Mouse (Mus musculus) kidney, adult 8-10 months (tissue): ENCODE measurements around the gene Stk24.

Experiments used
- DNase-seq, 2 experiments: peaks; one replicate each; pipeline ENCODE4 v3.0.0; 2022

The Stk24 gene

DNA sequence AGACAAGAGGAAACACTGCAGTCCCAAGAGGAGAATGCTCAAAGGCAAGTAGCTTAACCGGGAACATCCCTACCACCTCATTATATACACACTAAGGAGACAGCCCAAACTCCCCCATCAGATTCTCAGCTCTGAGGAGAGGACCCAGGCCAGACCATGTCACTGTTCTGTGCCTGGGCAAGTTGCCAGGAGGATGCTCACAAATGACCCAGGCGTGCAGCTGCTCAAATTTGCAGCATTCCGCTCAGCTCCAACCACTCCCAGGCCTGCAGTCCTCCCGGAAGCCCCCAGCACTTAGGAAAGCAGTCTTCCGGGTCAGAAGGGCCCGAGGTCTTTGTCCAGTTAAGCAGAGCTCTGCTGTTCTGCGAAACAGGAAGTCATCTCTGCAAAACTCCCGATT, 31.6 kb downstream of the Stk24 start:
- DNase-seq, result no peak

DNA sequence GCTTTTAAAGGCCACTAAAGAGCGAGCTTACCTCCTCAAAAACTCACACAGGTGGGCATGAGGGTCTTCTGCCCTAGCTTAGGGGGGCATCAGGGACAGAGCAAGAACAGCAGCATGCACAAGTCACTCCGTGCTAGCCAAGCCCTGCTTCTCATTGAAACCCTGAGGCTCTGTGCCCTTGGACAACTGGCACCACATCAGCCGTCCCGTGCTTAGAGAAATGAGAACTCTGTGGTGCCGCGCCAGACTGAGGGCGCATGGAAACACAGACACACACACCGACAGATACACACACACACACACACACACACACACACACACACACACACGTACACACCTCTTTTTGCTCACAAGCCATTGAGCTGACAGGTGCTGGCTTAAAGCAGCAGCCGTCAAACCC, 32.7 kb downstream of the Stk24 start:
- no peak for DNase-seq

DNA sequence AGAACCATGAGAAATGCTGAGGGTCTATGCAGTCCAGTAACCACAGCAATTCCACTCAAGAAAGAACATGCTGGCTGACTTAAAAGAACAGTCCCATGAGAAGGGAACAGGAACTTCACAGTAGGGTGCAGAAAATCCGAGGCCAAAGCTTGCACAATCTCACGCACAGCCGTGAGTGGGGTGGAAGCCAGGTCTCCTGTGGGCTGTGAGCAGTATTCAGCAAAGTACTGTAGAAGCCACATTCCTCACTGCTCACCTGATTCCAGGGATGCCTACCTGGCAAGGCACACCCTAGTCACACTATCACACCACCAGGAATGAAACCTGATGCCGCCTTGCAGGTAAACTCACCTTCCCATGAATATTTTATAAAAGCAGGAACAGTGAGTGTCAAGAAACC, 33.2 kb downstream of the Stk24 start:
- peak; percentile 49 to 69 for DNase-seq

DNA sequence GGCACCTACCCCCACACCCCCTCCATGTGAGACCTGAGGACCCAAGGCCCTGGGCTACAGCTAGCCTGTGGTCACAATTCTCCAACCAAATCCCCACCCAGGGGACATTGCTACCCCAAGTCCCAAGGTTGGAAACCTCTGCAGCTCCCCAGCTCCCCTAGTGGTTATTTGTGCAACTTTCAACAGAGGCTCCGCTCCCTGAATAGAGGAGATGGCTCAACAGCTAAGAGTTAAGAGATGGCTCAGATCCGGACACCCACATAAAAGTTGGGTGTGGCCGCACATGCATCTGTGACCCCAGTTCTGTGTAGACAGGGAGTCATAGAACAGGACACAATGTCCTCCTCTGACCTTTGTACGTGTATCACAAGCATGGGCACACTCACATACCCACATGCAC, 33.8 kb downstream of the Stk24 start:
- DNase-seq, result no peak

DNA sequence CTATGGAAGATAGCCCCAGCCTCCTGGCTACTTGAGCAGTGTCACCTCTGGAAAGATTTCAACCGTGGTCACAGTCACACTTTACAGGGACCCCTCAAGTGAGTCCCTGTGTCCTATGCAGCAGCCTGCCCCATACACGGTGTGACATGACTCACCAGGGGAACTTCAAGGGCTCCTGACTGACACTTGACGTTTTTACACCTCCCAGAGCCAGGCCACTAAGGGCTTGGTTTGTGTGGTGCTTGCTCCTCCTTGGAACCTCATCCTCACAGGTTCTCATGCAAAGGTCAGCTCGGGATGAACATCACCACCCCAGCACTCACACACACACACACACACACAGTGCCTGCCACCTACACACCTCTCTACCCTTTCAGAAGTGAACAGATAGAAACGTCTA, 34.9 kb downstream of the Stk24 start:
- no peak for DNase-seq

DNA sequence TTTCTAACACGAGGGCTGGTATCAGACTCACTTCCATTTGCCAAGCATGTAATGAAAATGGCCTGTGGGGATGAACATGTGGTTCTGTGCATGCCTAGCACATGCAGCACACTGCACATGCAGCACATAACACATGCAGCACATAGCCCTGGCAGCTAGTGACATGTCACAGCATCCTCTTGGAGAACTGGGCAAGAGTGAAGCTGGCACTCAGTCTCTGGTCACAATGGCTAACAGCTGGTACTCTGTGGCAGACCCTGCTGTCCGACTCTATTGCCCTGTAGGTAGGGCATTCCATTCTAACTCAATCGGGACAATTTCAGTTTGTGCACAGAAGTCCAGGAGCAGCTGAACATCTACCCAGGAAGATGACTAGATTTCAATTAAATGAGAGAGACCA, 36.9 kb downstream of the Stk24 start:
- no peak for DNase-seq

DNA sequence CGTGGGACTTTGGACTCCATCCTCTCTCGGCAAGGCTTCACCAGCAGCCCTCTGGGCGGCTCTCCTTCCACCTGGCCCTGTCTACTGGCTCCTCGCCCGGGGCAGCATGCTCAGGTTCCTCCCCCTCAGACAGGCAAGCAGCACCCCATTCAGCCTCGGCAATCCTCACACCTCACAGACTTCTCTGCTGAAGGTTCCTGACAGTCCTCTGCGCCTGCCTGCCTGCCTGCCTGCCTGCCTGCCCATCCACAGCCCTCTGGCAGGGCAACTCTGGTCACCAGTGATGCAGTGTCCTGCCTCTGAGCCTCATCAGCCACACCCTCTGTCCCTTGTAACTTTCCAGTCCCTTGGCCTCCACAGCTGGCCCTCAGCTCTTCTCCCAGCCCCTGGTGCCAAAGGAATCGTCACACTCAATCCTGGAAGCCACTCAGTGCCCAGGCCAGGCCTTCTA, 39.8 kb downstream of the Stk24 start:
- peak; percentile 82 to 83 for DNase-seq

DNA sequence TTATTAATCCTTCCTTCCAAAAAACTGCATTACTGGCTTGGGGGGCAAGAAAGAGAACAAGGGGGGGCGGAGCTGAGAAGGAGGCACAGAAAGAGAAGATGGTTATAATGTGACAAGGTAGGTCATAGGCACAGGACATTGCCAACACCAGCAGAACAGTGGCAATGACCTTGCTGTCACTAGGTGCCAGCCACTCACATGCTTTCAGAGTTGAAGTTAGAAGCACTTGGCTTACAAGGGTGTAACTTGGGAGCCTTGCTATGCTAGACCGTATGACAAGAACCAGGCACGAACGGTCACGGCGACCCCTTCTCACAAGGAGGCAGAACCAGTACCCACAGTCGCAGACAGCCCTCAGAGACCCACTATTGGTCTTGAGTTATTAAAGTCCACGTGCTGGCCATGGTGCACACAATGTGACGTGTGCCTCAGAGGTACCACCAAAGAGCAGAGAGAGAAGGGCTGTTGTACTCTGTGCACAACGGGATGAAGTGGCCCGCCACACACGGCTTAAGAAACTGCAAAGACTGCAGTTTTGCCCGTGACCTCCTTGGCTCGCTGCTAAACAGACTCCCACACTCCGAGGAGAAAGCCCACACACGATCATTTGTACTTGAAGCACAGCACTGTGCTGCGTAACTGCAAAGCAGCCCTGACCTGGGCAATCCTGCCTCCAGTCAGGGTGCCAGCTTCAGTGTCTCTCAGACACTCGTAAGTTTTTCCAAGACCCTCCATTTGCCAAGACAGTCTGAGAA, 40.8 kb downstream of the Stk24 start:
- peak in 1 of 2 experiments; percentile 29 for DNase-seq

DNA sequence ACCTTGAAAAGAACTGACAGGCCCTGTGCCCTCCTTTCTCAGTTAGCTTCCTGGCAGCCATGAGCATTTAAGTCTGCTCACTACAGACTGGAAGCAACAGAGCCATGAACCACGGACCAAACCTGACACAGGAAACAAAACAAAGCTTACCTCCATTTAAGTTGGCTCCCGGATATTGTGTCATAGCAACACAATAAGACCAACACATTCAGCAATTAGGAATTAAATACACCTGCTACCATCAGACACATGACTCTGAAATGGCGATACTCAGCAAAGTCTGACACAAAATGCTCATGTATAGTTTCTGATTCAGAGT, 49.8 kb downstream of the Stk24 start:
- no peak for DNase-seq

DNA sequence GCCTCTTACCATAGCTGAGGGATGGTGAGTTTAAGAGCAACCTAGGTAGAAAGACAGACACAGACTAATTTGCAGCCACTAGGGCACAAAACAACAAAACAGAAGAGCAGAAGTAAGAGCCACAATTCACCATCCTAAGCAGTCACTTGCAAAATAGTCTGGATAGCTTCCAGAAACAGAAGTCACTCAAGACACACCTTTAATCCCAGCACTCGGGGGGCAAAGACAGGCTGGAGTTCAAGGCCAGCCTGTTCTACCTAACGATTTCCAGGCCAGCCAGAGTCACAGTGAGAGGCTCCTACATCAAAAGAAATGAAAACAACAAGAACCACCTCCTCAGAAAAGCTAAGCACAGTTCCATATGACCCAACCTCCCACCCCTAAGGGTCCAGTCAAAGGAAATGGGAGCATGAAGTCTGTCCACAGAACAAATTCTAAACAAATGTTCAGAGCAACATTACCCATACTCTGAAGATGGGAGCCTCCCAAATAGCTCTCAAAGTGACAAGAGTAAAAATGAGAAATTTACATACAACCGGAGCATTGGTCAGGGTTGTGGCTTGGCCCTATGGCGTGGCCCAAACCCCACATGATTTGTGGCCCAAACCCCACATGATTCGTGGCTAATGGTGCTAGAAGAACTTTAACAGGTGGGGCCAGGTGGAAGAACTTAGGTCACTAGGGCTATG, 50.3 kb downstream of the Stk24 start:
- no peak for DNase-seq

DNA sequence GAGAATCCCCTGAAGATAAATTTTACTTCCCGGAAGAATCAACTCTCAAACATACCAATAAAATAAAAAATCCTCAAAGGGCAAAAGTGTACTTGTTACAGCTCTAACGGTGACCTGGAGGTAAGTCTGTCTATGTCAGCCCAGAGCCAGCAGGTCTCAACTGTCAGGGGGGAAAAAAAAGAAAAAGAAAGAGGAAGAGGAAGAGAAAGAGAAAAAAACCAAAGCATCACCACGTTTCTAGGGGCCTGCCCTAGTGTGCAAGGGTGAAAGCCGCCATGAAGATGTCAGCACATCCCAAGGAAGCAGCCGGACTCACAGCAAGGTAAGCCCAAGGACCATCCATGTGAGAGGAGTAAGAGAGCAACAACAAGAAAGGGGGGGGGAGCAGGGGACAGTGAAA, 50.9 kb downstream of the Stk24 start:
- DNase-seq, result no peak

DNA sequence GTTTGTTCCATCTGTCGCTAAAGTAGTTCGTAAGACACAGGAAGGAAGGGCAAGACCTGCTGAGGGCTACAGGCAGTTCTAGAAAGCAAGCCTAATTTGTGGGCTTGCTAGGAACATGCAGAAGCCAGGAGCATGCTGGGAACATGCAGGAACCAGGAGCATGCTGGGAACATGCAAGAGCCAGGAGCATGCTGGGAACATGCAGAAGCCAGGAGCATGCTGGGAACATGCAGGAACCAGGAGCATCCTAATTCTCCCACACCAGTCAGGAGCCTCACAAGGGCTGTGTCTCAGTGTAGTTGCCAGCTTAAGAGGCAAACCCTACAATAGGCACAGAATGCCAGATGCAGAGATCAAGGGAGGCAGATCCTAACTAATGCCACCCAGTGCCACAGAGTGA, 53.4 kb downstream of the Stk24 start:
- no peak for DNase-seq

DNA sequence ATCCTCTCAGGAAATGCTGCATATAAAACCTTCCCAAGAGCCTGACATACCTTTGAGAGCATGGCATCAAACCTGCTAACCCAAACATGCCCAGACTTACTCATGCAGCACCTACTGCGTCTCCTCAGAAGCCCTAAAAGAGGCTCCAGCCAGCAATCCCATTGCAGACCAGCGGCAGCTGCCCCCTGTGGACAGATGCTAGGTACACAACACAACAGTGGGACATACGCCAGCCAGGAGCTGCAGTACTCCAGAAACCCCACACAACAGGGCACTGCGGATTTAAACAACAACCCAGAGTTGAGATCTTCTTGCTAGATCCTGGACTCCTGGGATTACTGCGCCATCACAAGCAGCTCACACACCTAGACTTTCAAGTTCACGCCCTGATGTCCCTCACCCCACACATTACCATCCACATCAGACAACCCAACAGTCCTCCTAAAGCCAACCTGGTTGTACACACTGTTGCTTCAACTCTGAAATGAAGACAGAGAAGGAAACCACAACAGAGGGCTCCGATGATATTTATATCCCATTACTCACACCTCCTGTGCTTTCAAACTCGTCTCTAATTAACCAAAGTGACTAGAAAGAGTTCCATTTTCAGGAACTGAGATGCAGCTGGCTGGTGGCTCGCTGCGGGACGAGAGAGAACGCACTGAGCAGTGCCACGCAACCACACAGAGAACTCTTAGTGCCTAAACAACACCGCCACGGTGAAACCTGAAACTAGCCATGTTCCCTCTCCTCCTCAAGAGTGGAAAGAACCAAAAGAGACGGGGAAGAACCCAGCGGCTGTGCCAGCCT, 55.1 kb downstream of the Stk24 start:
- DNase-seq, result no peak

DNA sequence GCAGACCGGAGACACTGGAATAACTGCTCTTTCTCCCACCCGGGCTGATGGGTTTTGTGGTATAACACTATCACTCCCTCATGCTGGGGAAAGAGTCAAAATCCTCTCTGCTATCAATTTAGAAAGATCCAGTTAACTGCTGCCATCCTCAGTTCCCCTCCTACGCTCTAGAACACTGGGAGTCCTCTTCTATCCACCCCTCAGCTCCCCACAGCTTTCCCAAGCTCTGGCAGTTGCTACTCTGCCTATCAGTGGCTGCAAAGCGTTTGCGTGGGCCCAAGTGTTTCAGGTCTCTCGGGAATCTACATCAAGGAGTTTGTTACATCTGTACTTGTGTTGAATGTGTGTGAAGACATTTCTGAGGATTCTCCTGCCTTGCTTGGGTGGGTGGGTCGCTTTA, 57.2 kb downstream of the Stk24 start:
- no peak for DNase-seq

DNA sequence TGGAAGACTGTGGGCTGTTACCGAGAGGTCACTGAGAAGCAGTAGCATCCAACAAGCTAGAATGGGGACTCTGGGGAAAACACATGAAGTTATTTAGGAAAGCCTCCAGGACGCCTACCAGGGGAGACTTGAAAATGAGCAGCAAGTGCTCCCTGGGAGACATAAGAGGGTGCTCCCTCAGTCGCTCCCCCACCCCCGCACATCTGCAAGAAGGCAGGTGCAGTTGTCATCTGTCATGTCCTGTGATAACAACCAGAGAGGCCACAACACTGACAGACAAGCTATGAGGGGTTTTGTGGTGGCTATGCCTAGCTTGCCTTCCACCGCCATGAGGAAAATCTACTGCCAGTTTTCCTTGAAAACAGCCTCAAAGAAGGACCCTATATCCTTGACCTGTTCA, 57.7 kb downstream of the Stk24 start:
- no peak for DNase-seq

DNA sequence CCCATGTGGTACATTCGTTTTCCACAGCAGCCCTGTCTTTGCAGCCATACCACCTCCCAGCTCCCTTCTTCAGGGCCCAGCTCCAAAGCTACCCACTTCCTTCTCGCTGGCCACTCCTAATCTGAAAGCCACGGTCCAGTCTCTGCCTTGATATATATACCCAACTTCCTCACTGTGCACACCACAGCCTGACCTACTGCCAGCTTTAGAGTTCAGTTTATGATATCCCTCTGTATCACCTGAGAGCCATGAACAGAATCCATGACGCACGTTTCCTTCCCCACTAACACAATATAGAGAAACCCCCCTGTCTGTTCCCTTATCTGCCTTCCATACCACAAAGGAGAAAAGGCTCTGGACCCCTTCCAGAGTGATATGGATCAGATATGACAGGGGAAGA, 61.4 kb downstream of the Stk24 start:
- DNase-seq, result no peak

DNA sequence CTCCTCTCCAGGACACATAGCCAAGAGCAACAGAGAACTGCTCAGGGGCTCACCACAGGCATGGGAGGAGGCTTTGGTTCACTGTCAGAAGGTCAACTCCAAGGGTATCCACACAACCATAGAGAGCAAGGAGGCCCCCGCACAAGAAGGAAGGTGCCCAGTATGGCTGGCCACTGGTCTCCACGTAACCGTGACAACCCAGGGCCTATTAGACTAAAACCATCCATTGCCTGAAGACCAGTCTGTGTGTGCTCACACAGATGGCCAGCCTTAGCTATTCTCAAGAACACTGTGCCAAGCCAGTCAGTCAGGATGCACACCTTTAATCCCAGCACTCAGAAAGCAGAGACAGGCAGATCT, 62.5 kb downstream of the Stk24 start:
- no peak for DNase-seq

DNA sequence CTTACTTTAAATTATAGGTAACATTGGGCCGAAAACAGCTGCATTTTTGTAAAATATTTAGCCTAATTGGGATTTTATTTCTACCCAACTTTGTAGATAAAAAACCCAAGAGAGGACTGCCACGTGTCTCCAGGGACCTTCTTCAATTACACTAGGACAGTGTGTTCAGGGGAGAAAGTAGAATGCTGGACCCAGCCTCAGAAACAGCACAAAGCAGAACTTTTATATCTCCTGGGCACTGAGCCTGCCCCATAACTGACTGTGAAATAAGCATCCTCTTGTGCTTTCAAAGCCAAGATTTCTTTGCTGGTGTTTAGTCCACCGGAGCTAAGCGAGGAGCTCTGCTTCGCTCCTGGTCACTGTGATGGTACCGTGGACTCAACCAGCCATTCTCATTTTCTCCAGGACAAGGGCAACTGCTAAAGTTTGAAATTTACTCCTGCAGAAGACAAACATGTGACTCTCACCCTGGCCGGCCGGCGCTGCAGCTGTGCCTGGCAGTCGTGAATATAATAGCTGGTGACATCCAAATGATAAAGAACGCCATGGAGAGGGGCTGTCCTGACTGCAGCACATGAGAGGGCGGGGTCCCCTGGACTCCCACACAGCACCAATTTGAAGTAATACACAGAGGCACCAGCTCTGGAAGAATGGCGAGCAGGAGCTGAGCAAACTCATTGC, 63.0 kb downstream of the Stk24 start:
- no peak for DNase-seq

DNA sequence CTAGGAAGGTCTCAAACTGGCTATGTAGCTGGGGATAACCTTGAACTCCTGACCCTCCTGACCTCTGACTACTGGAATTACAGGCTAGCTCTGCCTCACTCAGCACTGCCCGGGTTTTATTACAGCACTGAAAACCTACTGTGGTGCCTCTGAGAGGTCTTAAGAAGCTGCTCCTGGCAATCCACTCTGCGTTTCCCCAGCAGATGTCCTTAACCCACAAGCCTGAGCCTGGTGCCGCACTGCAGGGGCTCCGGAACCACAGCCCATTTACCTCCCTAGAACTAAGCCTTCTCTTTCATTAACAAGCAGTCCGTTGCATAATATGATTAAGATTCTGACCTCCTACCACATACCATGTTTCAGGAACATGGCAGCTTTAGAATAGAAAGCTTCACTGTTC, 63.7 kb downstream of the Stk24 start:
- DNase-seq, result no peak

DNA sequence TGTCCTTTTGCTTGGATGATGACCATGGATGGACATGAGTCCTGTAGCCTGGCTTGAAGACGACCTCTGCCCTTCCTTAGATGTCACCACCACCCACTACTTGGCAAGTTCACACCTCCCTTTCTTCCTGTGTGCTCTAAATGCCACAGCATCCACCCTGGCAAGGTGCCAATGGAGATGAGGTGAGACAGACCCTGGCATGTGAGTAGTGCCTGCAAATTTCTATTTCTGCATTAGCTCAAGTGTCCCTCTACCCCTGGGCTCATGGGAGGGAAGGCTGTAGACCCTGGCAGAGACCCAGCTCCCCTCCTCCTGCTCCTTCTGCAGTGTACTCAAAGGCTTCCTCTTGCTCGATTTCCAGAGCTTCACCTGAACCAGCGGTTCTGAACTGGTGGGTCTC, 64.9 kb downstream of the Stk24 start:
- no peak for DNase-seq

DNA sequence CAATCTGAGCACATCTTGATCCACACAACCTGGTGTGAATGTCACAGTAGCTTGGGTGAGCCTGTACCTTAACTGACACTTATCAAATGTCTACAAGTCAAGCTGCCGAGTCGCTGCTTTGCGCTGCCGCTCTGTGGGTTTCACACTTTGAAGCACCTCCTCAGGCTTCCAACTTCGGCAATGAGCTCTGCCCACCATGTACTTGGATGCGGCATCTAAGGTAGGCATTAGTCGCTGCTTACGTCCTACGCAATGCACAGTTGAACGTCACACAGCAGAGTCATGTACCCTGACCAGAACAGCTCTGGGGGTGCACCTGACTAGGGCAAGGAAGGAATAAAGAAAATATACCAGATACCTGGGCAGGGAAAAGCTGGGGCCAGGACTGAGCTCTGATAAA, 66.5 kb downstream of the Stk24 start:
- DNase-seq, result no peak

DNA sequence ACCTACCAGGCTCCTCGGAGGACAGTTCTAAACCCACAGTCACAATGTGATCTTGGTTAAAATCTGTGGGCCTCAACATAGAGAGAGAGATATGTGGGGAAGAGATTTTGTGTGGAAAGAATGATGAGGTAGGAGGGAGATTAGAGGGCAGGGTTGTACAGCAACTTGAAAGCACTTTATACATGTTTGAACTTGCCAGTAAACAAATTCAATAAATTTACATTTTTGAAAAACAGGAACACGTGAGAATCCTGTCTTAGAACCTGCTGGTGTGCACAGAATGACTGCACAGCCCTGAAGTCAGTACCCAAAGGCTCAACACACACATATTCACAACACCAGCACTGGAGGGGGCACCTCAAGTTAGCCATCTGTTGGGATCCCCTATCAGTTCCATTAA, 68.7 kb downstream of the Stk24 start:
- DNase-seq, result no peak

DNA sequence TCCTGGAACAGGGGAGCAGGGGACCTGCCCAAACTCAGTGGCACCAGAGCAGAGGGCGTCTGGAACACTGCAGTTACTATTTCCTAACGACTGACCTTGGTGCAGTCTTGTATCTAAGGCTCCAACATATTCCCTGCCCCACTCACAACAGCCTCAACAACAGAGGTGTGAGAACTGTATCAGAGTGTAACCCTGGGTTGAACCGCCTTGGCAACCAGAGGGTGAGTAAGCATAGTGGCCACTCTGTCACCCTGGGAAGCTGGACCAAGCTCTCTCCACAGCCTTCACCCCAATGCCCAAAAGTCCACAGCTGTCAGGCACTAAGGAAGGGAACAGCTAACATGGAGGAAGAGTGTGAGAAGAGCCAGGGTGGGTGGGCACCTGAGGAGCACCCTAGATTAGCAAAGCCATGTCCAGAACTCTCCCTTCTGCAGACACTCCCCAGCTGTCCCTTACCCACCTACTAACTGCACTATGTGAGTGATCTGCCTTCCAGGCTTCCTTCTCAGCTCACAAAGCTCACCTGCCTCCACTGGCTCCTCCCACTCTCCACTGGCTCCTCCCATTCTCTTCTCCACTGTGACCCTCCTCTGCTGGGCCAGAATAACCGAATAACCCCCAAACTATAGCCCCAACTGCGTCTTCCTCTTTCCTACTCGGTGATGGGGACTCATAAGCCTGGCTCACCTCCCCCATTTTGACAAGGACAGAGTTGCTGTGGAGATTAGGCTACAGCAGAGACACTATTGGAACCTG, 69.3 kb downstream of the Stk24 start:
- DNase-seq, result no peak
